Mouse (Mus musculus): Measurements from ENCODE around the gene Rabep2.

Rabep2 gene

DNA sequence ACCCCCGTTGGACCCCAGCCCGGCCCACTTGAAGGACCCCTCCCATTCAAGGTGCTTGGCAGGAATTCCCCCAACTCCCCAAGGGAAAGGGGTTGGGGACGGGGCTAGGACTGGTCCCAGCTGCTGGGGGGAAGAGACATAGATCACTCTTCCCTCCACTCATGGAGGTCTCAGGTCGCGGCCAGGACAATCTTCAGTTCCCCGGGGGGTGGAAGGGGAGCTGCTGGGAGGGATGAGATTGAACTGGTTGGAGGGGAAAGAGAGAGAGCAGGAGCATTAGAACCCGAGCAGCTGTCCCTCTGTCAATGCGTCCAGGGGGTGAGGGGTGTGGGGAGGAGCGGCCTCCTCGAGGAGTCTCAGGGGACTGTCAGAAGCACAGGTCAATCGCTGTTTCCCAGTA is 63.4 kb downstream of the Rabep2 start:
- no peak for DNase-seq (ENCODE audit: low read depth, low spot score)

DNA sequence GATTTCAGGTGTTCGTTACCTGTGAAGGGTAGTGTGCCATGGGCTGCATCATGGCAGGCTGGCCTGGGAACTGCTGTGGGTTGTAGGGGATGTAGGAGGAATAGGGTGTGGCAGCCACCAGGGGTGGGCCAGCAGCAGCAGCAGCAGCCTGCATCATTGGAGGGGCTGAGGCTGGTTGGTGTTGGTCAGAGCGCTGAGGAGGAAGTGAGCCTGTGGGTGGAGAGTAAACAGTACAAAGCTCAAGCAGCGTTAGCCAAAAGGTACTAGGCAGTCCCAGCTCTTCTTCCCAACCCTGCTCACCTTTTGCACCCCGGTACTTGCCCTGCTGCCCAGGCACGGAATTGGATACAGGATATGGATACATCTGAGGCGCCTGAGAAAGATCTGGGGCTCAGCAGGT is 65.6 kb downstream of the Rabep2 start:
- DNase-seq (ENCODE audit: low read depth, low spot score): no peak

DNA sequence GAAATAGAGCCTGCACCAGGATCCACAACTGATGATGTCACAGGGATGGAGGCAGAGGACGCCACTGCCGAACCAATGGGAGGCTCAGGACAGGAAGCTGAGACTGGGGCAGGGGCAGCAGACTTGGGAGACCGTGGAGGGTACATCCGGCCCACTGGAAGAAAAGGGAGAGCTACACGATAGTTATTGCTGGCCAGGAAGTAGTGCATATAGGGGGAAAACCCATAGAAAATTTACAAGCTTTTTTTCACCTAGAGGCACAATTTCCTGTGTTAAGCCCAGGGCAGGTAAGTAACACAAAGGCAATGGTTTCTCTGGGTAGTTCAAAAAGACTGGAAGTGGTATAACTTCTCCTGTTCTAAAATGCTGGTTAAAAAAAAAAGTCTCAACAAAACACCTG is 67.9 kb downstream of the Rabep2 start:
- no peak for DNase-seq (ENCODE audit: low read depth, low spot score)

DNA sequence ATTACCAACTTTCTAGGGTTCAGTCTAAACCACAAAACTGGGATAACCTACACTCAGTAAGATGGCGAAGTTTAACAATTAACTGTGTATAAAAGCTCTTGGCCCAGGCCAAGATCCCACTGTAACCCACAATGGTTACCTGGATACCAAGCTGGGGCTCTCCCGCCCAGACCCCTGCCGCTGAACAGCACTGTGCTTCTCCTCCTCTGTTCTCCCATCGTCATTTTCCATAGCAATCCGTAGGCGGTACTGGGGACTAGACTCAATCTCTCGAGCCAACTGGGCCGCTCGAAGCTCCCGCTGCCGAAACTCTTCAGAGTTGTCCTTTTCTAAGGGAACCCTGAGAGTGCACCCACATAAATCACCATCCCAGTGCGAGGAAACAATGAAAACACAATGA is 69.4 kb downstream of the Rabep2 start:
- no peak for DNase-seq (ENCODE audit: low read depth, low spot score)

Measured in skeletal muscle tissue, adult 2 months (tissue).